Mouse (Mus musculus) stomach, embryonic 14.5 days (tissue): ENCODE data around the gene Bhmt2. TPM values are rescaled to one million over a fixed set of nuclear protein-coding genes. Genes with fewer than 3 reads are reported as not detected.

ENCODE experiments used
- ATAC-seq: fragments of 200-750 bp; cut with Nextera tagmentation; 2 replicates; pipeline ENCODE4 v1.8.0; 2017; ENCODE audit warnings: low read depth, moderate TSS enrichment; ENCODE audit not compliant: insufficient number of reproducible peaks, insufficient read depth, low FRiP score
- H3K27ac ChIP-seq: fragments of 300-500 bp; sonication (generic); 2 replicates; pipeline ENCODE4 v1.5.1; 2014; ENCODE audit warnings: mild to moderate bottlenecking, low read length, moderate library complexity, mixed read lengths
- H3K27me3 ChIP-seq: fragments of 300-500 bp; sonication (generic); 2 replicates; pipeline ENCODE4 v1.6.1; 2014; ENCODE audit warnings: low read length, control low read depth, mixed read lengths; ENCODE audit not compliant: control insufficient read depth, insufficient read depth
- H3K36me3 ChIP-seq: fragments of 300-500 bp; sonication (generic); 2 replicates; pipeline ENCODE4 v1.6.1; 2014; ENCODE audit warnings: mild to moderate bottlenecking, control low read depth, low read length, moderate library complexity, mixed read lengths; ENCODE audit not compliant: control insufficient read depth, insufficient read depth
- H3K4me1 ChIP-seq: fragments of 300-500 bp; sonication (generic); 2 replicates; pipeline ENCODE4 v1.6.1; 2014; ENCODE audit warnings: low read length, control low read depth, mixed read lengths; ENCODE audit not compliant: control insufficient read depth, insufficient read depth
- H3K4me2 ChIP-seq: fragments of 300-500 bp; sonication (generic); replicated peaks from 2 replicates; pipeline ENCODE4 v1.6.1; 2014; ENCODE audit warnings: low read depth, low read length, control low read depth
- H3K4me3 ChIP-seq: fragments of 300-500 bp; sonication (generic); 2 replicates; pipeline ENCODE4 v1.5.1; 2014; ENCODE audit warnings: low read depth, low read length, control low read depth
- H3K9ac ChIP-seq: fragments of 300-500 bp; sonication (generic); replicated peaks from 2 replicates; pipeline ENCODE4 v1.6.1; 2014; ENCODE audit warnings: low read depth, mild to moderate bottlenecking, control low read depth, low read length, moderate library complexity, mixed read lengths
- H3K9me3 ChIP-seq: fragments of 300-500 bp; sonication (generic); 2 replicates; pipeline ENCODE4 v1.6.1; 2016; ENCODE audit warnings: low read depth, low read length, control low read depth; ENCODE audit not compliant: control insufficient read depth
- WGBS: fragments of 180-500 bp; shearing (Covaris S2); extraction: QIAGEN DNeasy Blood & Tissue Kit; methylation state at CpG from one replicate; pipeline ENCODE4 v1.1.7; 2014; 5-methylcytosine and 5-hydroxymethylcytosine counted together
- polyA plus RNA-seq: library from polyadenylated mRNA; unstranded; fragments of >200 nt; fragmentation: Nextera tagmentation; extraction: Ambion mirVana; gene quantifications from 2 replicates; pipeline ENCODE4 v1.2.1, GENCODE M21; 2014

Bhmt2 gene
- polyA plus RNA-seq, 1 experiment from 2014 or later: not detected

GRCm38 (mm10) chr13:93673296-93673695 is 806 bp downstream of the Bhmt2 start:
- 60% methylated on average over 2 of the region's 2 CpGs for WGBS
- no peak for ATAC-seq
- Histone ChIP-seq H3K9me3 (no peaks in the 10 kb centered on the region; the same call in 1 of the 2 replicates), H3K27ac (no peak overlapping the region), H3K36me3 (no peaks in the 10 kb centered on the region), H3K4me3 (no peak overlapping the region), H3K27me3 (no peaks in the 10 kb centered on the region), H3K9ac (no peak overlapping the region), H3K4me1 (no peaks in the 10 kb centered on the region), H3K4me2 (no peak overlapping the region)

- no peaks in the 10 kb centered on the region; the same call in 1 of the 2 replicates for H3K9me3 ChIP-seq
- H3K27me3 ChIP-seq: no peaks in the 10 kb centered on the region
- no peak overlapping the region for H3K9ac ChIP-seq
- no peaks in the 10 kb centered on the region for H3K4me1 ChIP-seq
- H3K27ac ChIP-seq: no peak overlapping the region
- H3K4me3 ChIP-seq: no peak overlapping the region
- ATAC-seq: no peak
- H3K4me2 ChIP-seq: no peak overlapping the region
- 86% methylated on average over 4 of the region's 4 CpGs for WGBS
- no peaks in the 10 kb centered on the region for H3K36me3 ChIP-seq
Observed at GRCm38 (mm10) chr13:93672371-93672770, 1.7 kb downstream of the Bhmt2 start.

GRCm38 (mm10) chr13:93667586-93667985 is 6.5 kb downstream of the Bhmt2 start:
- no peak for ATAC-seq
- 91% methylated on average over 4 of the region's 4 CpGs for WGBS

GRCm38 (mm10) chr13:93657941-93658340 is 16.2 kb downstream of the Bhmt2 start:
- 85% methylated on average over 5 of the region's 5 CpGs for WGBS
- no peaks in the 10 kb centered on the region for H3K36me3 ChIP-seq
- no peak overlapping the region for H3K4me2 ChIP-seq
- no peaks in the 10 kb centered on the region for H3K4me1 ChIP-seq
- no peak overlapping the region for H3K9ac ChIP-seq
- no peak overlapping the region for H3K27ac ChIP-seq
- no peaks in the 10 kb centered on the region for H3K27me3 ChIP-seq
- H3K4me3 ChIP-seq: no peak overlapping the region
- no peaks in the 10 kb centered on the region for H3K9me3 ChIP-seq
- no peak for ATAC-seq

More at GRCm38 (mm10) chr13:93667586-93667985, 6.5 kb downstream of the Bhmt2 start:
- no peaks in the 10 kb centered on the region for H3K27me3 ChIP-seq
- H3K4me2 ChIP-seq: no peak overlapping the region
- no peaks in the 10 kb centered on the region for H3K9me3 ChIP-seq
- no peak overlapping the region for H3K4me3 ChIP-seq
- H3K27ac ChIP-seq: no peak overlapping the region
- no peaks in the 10 kb centered on the region for H3K4me1 ChIP-seq
- no peaks in the 10 kb centered on the region for H3K36me3 ChIP-seq
- H3K9ac ChIP-seq: no peak overlapping the region

GRCm38 (mm10) chr13:93653382-93653781 is 20.7 kb downstream of the Bhmt2 start:
- no peak for ATAC-seq

GRCm38 (mm10) chr13:93648387-93649130 is 25.5 kb downstream of the Bhmt2 start:
- WGBS: 58% methylated on average over 7 of the region's 7 CpGs

More at GRCm38 (mm10) chr13:93653382-93653781, 20.7 kb downstream of the Bhmt2 start:
- no peaks in the 10 kb centered on the region for H3K27me3 ChIP-seq
- H3K9me3 ChIP-seq: no peaks in the 10 kb centered on the region
- H3K4me3 ChIP-seq: no peak overlapping the region
- no peak overlapping the region for H3K9ac ChIP-seq
- no peak overlapping the region for H3K27ac ChIP-seq
- H3K36me3 ChIP-seq: no peaks in the 10 kb centered on the region
- WGBS: 85% methylated on average over 6 of the region's 6 CpGs
- no peak overlapping the region for H3K4me2 ChIP-seq
- no peaks in the 10 kb centered on the region for H3K4me1 ChIP-seq

GRCm38 (mm10) chr13:93639636-93640035 is 34.5 kb downstream of the Bhmt2 start:
- no peaks in the 10 kb centered on the region for H3K36me3 ChIP-seq
- ATAC-seq: no peak
- no peak overlapping the region for H3K27ac ChIP-seq
- H3K27me3 ChIP-seq: no peaks in the 10 kb centered on the region
- WGBS: 59% methylated on average over 4 of the region's 4 CpGs
- no peaks in the 10 kb centered on the region for H3K9me3 ChIP-seq
- no peak overlapping the region for H3K4me2 ChIP-seq
- no peaks in the 10 kb centered on the region for H3K4me1 ChIP-seq
- H3K4me3 ChIP-seq: no peak overlapping the region
- no peak overlapping the region for H3K9ac ChIP-seq

More at GRCm38 (mm10) chr13:93648387-93649130, 25.5 kb downstream of the Bhmt2 start:
- Histone ChIP-seq H3K27me3 (no peaks in the 10 kb centered on the region), H3K9me3 (no peaks in the 10 kb centered on the region), H3K4me2 (no peak overlapping the region), H3K9ac (no peak overlapping the region), H3K4me1 (no peaks in the 10 kb centered on the region), H3K27ac (no peak overlapping the region), H3K36me3 (no peaks in the 10 kb centered on the region), H3K4me3 (no peak overlapping the region)
- no peak for ATAC-seq

- WGBS: 66% methylated on average over 19 of the region's 19 CpGs
- ATAC-seq: no peak
Observed at GRCm38 (mm10) chr13:93637282-93638245, 36.5 kb downstream of the Bhmt2 start, which contains the start of gene Bhmt. TSS of gene Bhmt (minus strand) at chr13:93637961.

More at GRCm38 (mm10) chr13:93637282-93638245, 36.5 kb downstream of the Bhmt2 start, which contains the start of gene Bhmt:
- H3K4me3 ChIP-seq: no peak within 1 kb of the TSS
- no peaks in the 10 kb centered on the region for H3K36me3 ChIP-seq
- no peak within 1 kb of the TSS for H3K9ac ChIP-seq
- no peaks in the 10 kb centered on the region for H3K9me3 ChIP-seq
- H3K27ac ChIP-seq: no peak within 1 kb of the TSS
- H3K4me2 ChIP-seq: no peak within 1 kb of the TSS
- no peaks in the 10 kb centered on the region for H3K4me1 ChIP-seq
- H3K27me3 ChIP-seq: no peaks in the 10 kb centered on the region
